Mouse (Mus musculus) limb, embryonic 14.5 days (tissue): ENCODE results near the gene Psmd11. TPM values are rescaled to one million over a fixed set of nuclear protein-coding genes. Genes with fewer than 3 reads are reported as not detected.
A peak's percentile ranks its signal among the peaks of the same experiment; 100 is the strongest.

Experiments
- ATAC-seq: fragments of 200-750 bp; cut with Nextera tagmentation; 2 replicates; pipeline ENCODE4 v1.8.0; 2017; ENCODE audit warnings: low read depth, moderate number of reproducible peaks, moderate TSS enrichment; ENCODE audit not compliant: low FRiP score
- DNase-seq: peaks from one replicate; pipeline ENCODE4 v3.0.0-alpha.2; 2015; ENCODE audit warnings: low spot score
- H3K27ac ChIP-seq: fragments of 300-500 bp; sonication (generic); replicated peaks from 2 replicates; pipeline ENCODE4 v1.5.1; 2014; ENCODE audit warnings: low read depth, mild to moderate bottlenecking, low read length, moderate library complexity, mixed read lengths
- H3K27me3 ChIP-seq: fragments of 300-500 bp; sonication (generic); 2 replicates; pipeline ENCODE4 v1.6.1; 2014; ENCODE audit warnings: low read length, mixed read lengths; ENCODE audit not compliant: control insufficient read depth, insufficient read depth
- H3K36me3 ChIP-seq: fragments of 300-500 bp; sonication (generic); 2 replicates; pipeline ENCODE4 v1.6.1; 2014; ENCODE audit warnings: mild to moderate bottlenecking, low read length, moderate library complexity, mixed read lengths; ENCODE audit not compliant: control insufficient read depth, insufficient read depth
- H3K4me1 ChIP-seq: fragments of 300-500 bp; sonication (generic); 2 replicates; pipeline ENCODE4 v1.6.1; 2014; ENCODE audit warnings: antibody characterized with exemption, low read length, mixed read lengths; ENCODE audit not compliant: control insufficient read depth, insufficient read depth
- H3K4me2 ChIP-seq: fragments of 300-500 bp; sonication (generic); replicated peaks from 2 replicates; pipeline ENCODE4 v1.6.1; 2014; ENCODE audit warnings: low read depth, mild to moderate bottlenecking, low read length, moderate library complexity; ENCODE audit not compliant: severe bottlenecking
- H3K4me3 ChIP-seq: fragments of 300-500 bp; sonication (generic); replicated peaks from 2 replicates; pipeline ENCODE4 v1.5.1; 2014; ENCODE audit warnings: low read length
- H3K9ac ChIP-seq: fragments of 300-500 bp; sonication (generic); 2 replicates; pipeline ENCODE4 v1.6.1; 2014; ENCODE audit warnings: mild to moderate bottlenecking, low read depth, low read length, moderate library complexity; ENCODE audit not compliant: severe bottlenecking
- H3K9me3 ChIP-seq: fragments of 300-500 bp; sonication (generic); 2 replicates; pipeline ENCODE4 v1.6.1; 2016; ENCODE audit warnings: low read length; ENCODE audit not compliant: control insufficient read depth
- POLR2A ChIP-seq: fragments of 200-500 bp; IDR thresholded peaks from 2 replicates; pipeline ENCODE4 v1.8.0; 2012; ENCODE audit warnings: inconsistent platforms, mild to moderate bottlenecking, moderate library complexity, borderline replicate concordance; ENCODE audit not compliant: insufficient read depth, insufficient read length; ENCODE audit errors: extremely low read depth
- WGBS: fragments of 180-500 bp; shearing (Covaris S2); extraction: QIAGEN DNeasy Blood & Tissue Kit; methylation state at CpG from one replicate; pipeline ENCODE4 v1.1.7; 2014; 5-methylcytosine and 5-hydroxymethylcytosine counted together
- polyA plus RNA-seq, 2 experiments: library from polyadenylated mRNA; depleted of rRNA in 1 of 2; stranded (reverse) in 1 of 2; unstranded in 1 of 2; fragments of >200 nt; fragmentation: Nextera tagmentation in 1 of 2; extraction: Ambion mirVana in 1 of 2; gene quantifications; 2 replicates each; pipeline versions ENCODE4 v1.2.1 to v1.2.3; 2012 to 2014

Psmd11 gene
- polyA plus RNA-seq, 2 experiments = 86.9 to 261 TPM

DNA sequence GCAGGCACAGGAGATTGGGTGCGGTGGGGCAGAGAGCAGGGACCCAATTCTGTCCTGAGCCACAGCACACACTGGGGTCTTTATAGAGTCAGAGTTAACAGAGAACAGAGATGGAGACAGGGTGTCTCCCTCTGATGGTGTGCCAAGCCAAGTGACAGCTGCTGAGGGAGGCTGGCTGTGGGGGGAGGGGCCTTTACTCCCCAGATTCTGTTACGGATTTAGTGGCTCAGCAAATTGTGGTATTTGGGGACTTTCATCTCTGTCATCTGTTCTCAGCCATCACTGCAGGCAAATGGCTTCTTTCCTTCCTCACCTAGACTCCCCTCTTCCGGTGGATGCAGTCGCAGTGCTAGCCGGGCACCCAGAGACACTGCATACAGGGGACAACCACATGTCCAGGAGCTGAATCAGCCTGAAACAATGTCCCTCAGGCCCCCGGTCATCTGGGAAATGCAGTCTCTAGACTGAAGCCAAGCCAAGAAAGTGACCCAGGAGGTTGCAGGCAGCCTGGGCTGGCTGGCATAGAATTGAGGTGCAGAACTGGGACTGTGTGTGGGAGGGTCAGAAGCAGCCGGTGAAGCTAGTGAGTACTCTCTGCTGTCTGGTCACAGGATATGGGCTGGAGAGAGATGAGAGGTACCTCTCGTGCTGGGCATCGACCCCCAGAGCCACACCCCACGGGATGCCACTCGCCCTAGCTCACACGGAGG is 60.9 kb downstream of the Psmd11 start:
- Histone ChIP-seq H3K4me1 (peaks cover 8% of the 10 kb centered on the region; the same call in 1 of the 2 replicates), H3K27me3 (no peaks in the 10 kb centered on the region), H3K4me2 (no peak overlapping the region), H3K4me3 (no peak overlapping the region), H3K36me3 (no peaks in the 10 kb centered on the region), H3K9ac (no peak overlapping the region), H3K9me3 (no peaks in the 10 kb centered on the region), H3K27ac (0 out of 2 replicates have a peak overlapping the region, but pooled peaks have one; percentile 26)
- DNase-seq = peak; percentile 56
- TF ChIP-seq POLR2A = no peak
- ATAC-seq = peak; percentile 78
- WGBS = 44% methylated on average over 12 of the region's 12 CpGs

DNA sequence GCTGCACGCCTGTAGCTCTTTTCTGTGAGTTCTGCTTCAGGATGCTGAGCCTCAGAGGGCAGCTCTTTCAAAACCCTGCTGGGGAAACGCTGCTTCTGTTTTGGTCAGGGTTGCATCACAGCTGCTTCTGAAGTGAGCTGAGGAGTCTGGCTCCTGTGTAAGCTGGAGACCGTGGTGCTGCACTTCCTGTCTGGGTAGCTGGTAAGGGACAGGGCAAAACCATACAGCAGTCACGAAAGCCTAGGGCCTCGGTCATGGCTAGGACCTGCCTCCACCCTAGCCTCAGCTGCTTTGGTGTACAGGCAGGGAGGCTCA is 61.4 kb downstream of the Psmd11 start:
- DNase-seq (no peak), ATAC-seq (no peak)
- Histone ChIP-seq H3K27me3 (no peaks in the 10 kb centered on the region), H3K27ac (0 out of 2 replicates have a peak overlapping the region, but pooled peaks have one; percentile 26), H3K9ac (no peak overlapping the region), H3K4me1 (peaks cover 8% of the 10 kb centered on the region; the same call in 1 of the 2 replicates), H3K36me3 (no peaks in the 10 kb centered on the region), H3K4me3 (no peak overlapping the region), H3K4me2 (no peak overlapping the region), H3K9me3 (no peaks in the 10 kb centered on the region)
- WGBS = 40% methylated on average over 5 of the region's 5 CpGs
- TF ChIP-seq POLR2A = no peak

DNA sequence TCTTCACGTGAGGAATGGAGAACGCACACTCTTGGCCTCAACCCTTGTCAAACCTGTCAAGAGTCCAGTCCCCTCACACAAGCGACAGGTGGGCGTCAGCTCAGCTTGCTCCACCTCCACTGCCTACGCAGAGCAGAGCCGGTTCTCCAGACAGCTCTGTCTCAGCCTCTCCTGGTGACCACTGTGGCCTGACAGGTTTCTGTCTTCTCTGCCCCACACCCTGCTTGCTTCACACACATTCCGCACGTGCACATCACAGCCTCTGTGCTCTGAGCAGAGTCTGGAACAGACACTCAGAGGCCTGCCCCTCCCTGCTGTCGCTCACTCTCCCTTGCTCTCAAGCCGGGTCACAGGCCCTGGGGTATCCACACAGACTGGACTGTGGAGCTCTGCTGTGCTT is 62.4 kb downstream of the Psmd11 start:
- H3K4me3 ChIP-seq = no peak overlapping the region
- 70% methylated on average over 10 of the region's 10 CpGs for WGBS
- H3K27ac ChIP-seq = no peak overlapping the region
- no peaks in the 10 kb centered on the region for H3K27me3 ChIP-seq
- peaks cover 8% of the 10 kb centered on the region; the same call in 1 of the 2 replicates for H3K4me1 ChIP-seq
- no peak overlapping the region for H3K4me2 ChIP-seq
- no peaks in the 10 kb centered on the region for H3K9me3 ChIP-seq
- ATAC-seq (no peak), DNase-seq (no peak)
- TF ChIP-seq POLR2A = no peak
- no peaks in the 10 kb centered on the region for H3K36me3 ChIP-seq
- no peak overlapping the region for H3K9ac ChIP-seq

DNA sequence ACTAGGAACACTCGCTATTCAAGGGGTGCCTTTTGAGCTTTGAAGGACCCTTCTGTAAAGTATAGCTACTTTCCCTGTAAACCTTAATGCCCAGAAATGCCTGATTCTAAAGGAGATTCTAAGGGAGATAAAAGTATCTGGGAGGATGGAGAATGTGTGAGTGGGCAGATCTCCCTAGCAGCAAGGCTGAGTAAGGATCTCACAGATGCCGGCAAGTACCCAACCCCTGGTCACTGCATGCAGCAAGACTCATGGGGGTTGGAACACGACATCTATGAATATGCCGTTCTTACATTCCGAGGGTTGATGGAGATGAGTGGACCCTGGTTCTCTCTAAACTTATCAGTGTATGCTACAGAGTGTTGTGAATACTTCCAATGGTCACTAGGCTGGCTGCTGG is 64.8 kb downstream of the Psmd11 start:
- Histone ChIP-seq H3K4me1 (peaks cover 8% of the 10 kb centered on the region; the same call in 1 of the 2 replicates), H3K9ac (no peak overlapping the region), H3K36me3 (no peaks in the 10 kb centered on the region), H3K9me3 (no peaks in the 10 kb centered on the region), H3K4me3 (no peak overlapping the region), H3K27ac (no peak overlapping the region), H3K4me2 (no peak overlapping the region), H3K27me3 (no peaks in the 10 kb centered on the region)
- no peak for ATAC-seq
- WGBS = 92% methylated on average over 5 of the region's 5 CpGs
- TF ChIP-seq POLR2A = no peak
- no peak for DNase-seq

DNA sequence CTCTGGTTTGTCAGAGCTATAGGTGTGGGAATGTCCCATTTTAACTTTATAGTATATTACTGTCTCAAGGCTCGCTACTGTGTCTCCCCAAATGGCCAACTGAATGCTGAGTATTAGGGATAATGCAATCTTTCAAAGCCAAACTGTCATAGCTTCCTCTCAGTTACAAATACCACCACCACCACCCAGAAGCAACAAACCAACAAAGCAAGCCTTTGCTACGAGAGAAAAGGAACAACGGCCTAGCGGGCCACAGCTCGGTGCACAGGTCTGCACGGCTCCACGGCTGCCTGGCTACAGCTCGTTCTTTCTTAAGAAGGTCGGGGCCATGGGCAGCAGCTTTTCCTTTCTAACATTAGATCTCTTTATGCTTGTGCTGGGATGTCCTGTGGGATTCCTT is 66.4 kb downstream of the Psmd11 start:
- Histone ChIP-seq H3K27ac (no peak overlapping the region), H3K36me3 (no peaks in the 10 kb centered on the region), H3K9ac (no peak overlapping the region), H3K4me1 (peaks cover 5% of the 10 kb centered on the region; the same call in 1 of the 2 replicates), H3K9me3 (no peaks in the 10 kb centered on the region), H3K4me2 (no peak overlapping the region), H3K4me3 (no peak overlapping the region), H3K27me3 (no peaks in the 10 kb centered on the region)
- DNase-seq (no peak), ATAC-seq (no peak)
- 86% methylated on average over 9 of the region's 9 CpGs for WGBS
- no peak for TF ChIP-seq POLR2A
